Mouse (Mus musculus): ENCODE measurements at regions not wholly inside any gene's neighbourhood (a gene's known extent, or its start where the extent isn't known, plus 50 kb on each side); places are given as distances from the start of the nearest gene placed in this dataset.

DNA sequence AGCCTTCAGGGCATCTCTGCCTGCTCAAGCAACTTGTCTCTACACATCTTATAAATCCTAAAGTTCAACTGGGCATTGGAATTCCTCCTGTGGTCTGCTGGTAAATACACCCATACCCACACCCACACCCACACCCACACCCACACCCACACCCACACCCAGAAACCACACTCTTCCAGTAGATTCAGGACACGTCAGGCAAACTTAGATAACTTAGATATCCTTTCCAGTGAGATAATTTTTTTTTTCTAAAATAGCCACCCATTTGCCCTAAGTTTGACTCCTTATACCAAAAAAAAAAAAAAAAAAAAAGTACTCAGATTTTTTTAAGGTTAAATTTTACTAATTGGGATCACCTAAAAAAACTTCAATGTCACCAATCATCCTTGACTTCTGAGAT, 224.5 kb upstream of the Zpld1 start:
- Histone ChIP-seq H3K9ac (ENCODE audit: low read depth, low read length, severe bottlenecking) (no peak overlapping the region), H3K27me3 (ENCODE audit: control insufficient read depth, insufficient read depth, low read length) (no peaks in the 10 kb centered on the region), H3K4me2 (replicated peaks; ENCODE audit: low read depth, low read length, severe bottlenecking) (no peak overlapping the region), H3K4me3 (replicated peaks; ENCODE audit: low read length) (no peak overlapping the region), H3K27ac (replicated peaks; ENCODE audit: low read depth, low read length) (no peak overlapping the region), H3K36me3 (ENCODE audit: control insufficient read depth, insufficient read depth, low read length) (no peaks in the 10 kb centered on the region), H3K9me3 (ENCODE audit: control insufficient read depth, low read length) (no peaks in the 10 kb centered on the region), H3K4me1 (ENCODE audit: control insufficient read depth, insufficient read depth, low read length) (no peaks in the 10 kb centered on the region)
- ATAC-seq (ENCODE audit: low FRiP score, low read depth) (no peak), DNase-seq (ENCODE audit: low spot score) (no peak)
- TF ChIP-seq POLR2A (IDR thresholded peaks at IDR 0.05; ENCODE audit: borderline replicate concordance, extremely low read depth, insufficient read depth, insufficient read length), result no peak
- 87% methylated on average over 1 of the region's 1 CpGs for WGBS

GRCm38 (mm10) chr16:55521421-55521971, 223.7 kb upstream of the Zpld1 start:
- Histone ChIP-seq H3K4me3 (replicated peaks; ENCODE audit: low read length) (no peak overlapping the region), H3K27me3 (ENCODE audit: control insufficient read depth, insufficient read depth, low read length) (no peaks in the 10 kb centered on the region), H3K9ac (ENCODE audit: low read depth, low read length, severe bottlenecking) (no peak overlapping the region), H3K4me1 (ENCODE audit: control insufficient read depth, insufficient read depth, low read length) (no peaks in the 10 kb centered on the region), H3K9me3 (ENCODE audit: control insufficient read depth, low read length) (no peaks in the 10 kb centered on the region), H3K4me2 (replicated peaks; ENCODE audit: low read depth, low read length, severe bottlenecking) (no peak overlapping the region), H3K27ac (replicated peaks; ENCODE audit: low read depth, low read length) (no peak overlapping the region), H3K36me3 (ENCODE audit: control insufficient read depth, insufficient read depth, low read length) (no peaks in the 10 kb centered on the region)
- no peak for TF ChIP-seq POLR2A (IDR thresholded peaks at IDR 0.05; ENCODE audit: borderline replicate concordance, extremely low read depth, insufficient read depth, insufficient read length)
- ATAC-seq (ENCODE audit: low FRiP score, low read depth) (no peak), DNase-seq (ENCODE audit: low spot score) (no peak)
- 94% methylated on average over 6 of the region's 6 CpGs for WGBS

- TF ChIP-seq POLR2A (IDR thresholded peaks at IDR 0.05; ENCODE audit: borderline replicate concordance, extremely low read depth, insufficient read depth, insufficient read length), result no peak
- 58% methylated on average over 6 of the region's 6 CpGs for WGBS
- Histone ChIP-seq H3K27ac (replicated peaks; ENCODE audit: low read depth, low read length) (no peak overlapping the region), H3K9ac (ENCODE audit: low read depth, low read length, severe bottlenecking) (no peak overlapping the region), H3K9me3 (ENCODE audit: control insufficient read depth, low read length) (no peaks in the 10 kb centered on the region), H3K4me1 (ENCODE audit: control insufficient read depth, insufficient read depth, low read length) (no peaks in the 10 kb centered on the region), H3K4me2 (replicated peaks; ENCODE audit: low read depth, low read length, severe bottlenecking) (no peak overlapping the region), H3K36me3 (ENCODE audit: control insufficient read depth, insufficient read depth, low read length) (no peaks in the 10 kb centered on the region), H3K27me3 (ENCODE audit: control insufficient read depth, insufficient read depth, low read length) (no peaks in the 10 kb centered on the region), H3K4me3 (replicated peaks; ENCODE audit: low read length) (no peak overlapping the region)
- no peak for DNase-seq (ENCODE audit: low spot score)
- ATAC-seq (ENCODE audit: low FRiP score, low read depth), result no peak
Observed at GRCm38 (mm10) chr16:55520077-55520476, 222.3 kb upstream of the Zpld1 start.

- no peak for DNase-seq (ENCODE audit: low spot score)
Observed at GRCm38 (mm10) chr16:55519646-55520045, 221.9 kb upstream of the Zpld1 start.

GRCm38 (mm10) chr16:55516994-55517393, 219.2 kb upstream of the Zpld1 start:
- no peak for TF ChIP-seq POLR2A (IDR thresholded peaks at IDR 0.05; ENCODE audit: borderline replicate concordance, extremely low read depth, insufficient read depth, insufficient read length)
- no peak overlapping the region for H3K27ac ChIP-seq (replicated peaks; ENCODE audit: low read depth, low read length)
- no peaks in the 10 kb centered on the region for H3K36me3 ChIP-seq (ENCODE audit: control insufficient read depth, insufficient read depth, low read length)
- H3K4me3 ChIP-seq (replicated peaks; ENCODE audit: low read length), result no peak overlapping the region
- no peaks in the 10 kb centered on the region for H3K9me3 ChIP-seq (ENCODE audit: control insufficient read depth, low read length)
- H3K27me3 ChIP-seq (ENCODE audit: control insufficient read depth, insufficient read depth, low read length), result no peaks in the 10 kb centered on the region
- no peak overlapping the region for H3K4me2 ChIP-seq (replicated peaks; ENCODE audit: low read depth, low read length, severe bottlenecking)
- no peak overlapping the region for H3K9ac ChIP-seq (ENCODE audit: low read depth, low read length, severe bottlenecking)
- DNase-seq (ENCODE audit: low spot score), result no peak
- no peak for ATAC-seq (ENCODE audit: low FRiP score, low read depth)
- 79% methylated on average over 4 of the region's 4 CpGs for WGBS
- H3K4me1 ChIP-seq (ENCODE audit: control insufficient read depth, insufficient read depth, low read length), result no peaks in the 10 kb centered on the region

More at GRCm38 (mm10) chr16:55519646-55520045, 221.9 kb upstream of the Zpld1 start:
- 79% methylated on average over 1 of the region's 1 CpGs for WGBS
- Histone ChIP-seq H3K4me1 (ENCODE audit: control insufficient read depth, insufficient read depth, low read length) (no peaks in the 10 kb centered on the region), H3K9ac (ENCODE audit: low read depth, low read length, severe bottlenecking) (no peak overlapping the region), H3K27ac (replicated peaks; ENCODE audit: low read depth, low read length) (no peak overlapping the region), H3K9me3 (ENCODE audit: control insufficient read depth, low read length) (no peaks in the 10 kb centered on the region), H3K4me2 (replicated peaks; ENCODE audit: low read depth, low read length, severe bottlenecking) (no peak overlapping the region), H3K27me3 (ENCODE audit: control insufficient read depth, insufficient read depth, low read length) (no peaks in the 10 kb centered on the region), H3K4me3 (replicated peaks; ENCODE audit: low read length) (no peak overlapping the region), H3K36me3 (ENCODE audit: control insufficient read depth, insufficient read depth, low read length) (no peaks in the 10 kb centered on the region)
- no peak; the same call in 1 of the 2 replicates for ATAC-seq (ENCODE audit: low FRiP score, low read depth)
- TF ChIP-seq POLR2A (IDR thresholded peaks at IDR 0.05; ENCODE audit: borderline replicate concordance, extremely low read depth, insufficient read depth, insufficient read length), result no peak
